Mouse (Mus musculus): ENCODE measurements at regions not wholly inside any gene's neighbourhood (a gene's known extent, or its start where the extent isn't known, plus 50 kb on each side); places are given as distances from the start of the nearest gene placed in this dataset.

DNA sequence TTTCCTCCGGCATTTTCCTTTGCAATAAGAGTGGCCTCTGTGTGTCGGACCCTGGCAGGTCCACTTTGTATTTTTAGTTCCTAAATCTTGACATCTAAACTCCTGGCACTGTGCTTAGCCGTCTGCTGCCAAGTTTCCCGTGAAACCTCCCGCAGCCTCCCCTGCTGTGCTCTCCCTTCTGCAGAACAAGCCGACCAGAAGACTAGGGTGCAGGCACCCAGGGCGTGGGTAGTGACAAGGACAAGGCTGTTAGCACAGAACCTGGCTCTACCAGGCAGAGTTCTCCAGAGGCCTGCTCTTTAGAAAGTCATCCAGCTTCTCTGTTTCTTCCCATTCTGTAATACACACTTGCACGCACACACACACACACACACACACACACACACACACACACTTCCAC, 274.8 kb downstream of the Vrk1 start:
- Histone ChIP-seq H3K36me3 (replicated peaks) (no peaks in the 10 kb centered on the region), H3K27ac (no peak overlapping the region), H3K27me3 (no peaks in the 10 kb centered on the region), H3K4me2 (no peak overlapping the region), H3K9me3 (no peaks in the 10 kb centered on the region), H3K4me1 (no peaks in the 10 kb centered on the region), H3K4me3 (replicated peaks) (no peak overlapping the region), H3K9ac (no peak overlapping the region)
- ATAC-seq (ENCODE audit: low FRiP score): no peak
- 92% methylated on average over 8 of the region's 8 CpGs for WGBS

DNA sequence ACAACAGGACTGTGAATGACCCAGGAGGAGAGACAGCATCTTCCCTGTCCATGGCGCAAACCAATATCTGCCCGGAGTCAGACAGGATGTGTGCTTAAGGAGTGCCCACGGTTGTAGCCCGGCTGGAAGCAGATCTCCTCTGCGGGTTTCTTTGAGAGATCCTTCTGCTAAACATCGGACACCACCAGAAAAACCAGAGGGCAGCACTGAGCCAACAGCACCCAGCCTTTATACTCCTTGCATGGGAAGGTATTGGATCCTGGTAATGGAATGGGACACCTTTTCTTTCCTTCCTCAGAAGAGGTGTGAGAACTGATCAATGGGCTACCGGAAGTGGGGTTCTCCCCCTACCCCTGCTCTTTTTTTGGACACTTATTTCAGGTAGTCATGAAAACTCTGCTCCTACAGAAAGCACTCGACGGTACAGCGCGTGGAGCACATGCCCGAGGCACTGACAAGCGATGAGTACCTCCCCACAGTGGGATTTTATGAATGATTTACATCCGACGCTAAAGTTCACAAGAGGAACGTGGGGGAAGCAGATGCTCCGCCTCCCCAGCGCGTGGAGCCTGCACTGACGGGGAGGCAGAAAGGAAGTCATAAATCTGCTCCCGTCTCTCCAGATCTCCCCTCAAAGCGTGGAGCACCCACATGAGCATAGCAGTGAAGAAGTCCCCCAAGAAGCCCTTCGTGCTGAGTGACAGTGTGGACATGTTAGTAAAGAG, 278.9 kb downstream of the Vrk1 start:
- H3K36me3 ChIP-seq (replicated peaks): no peaks in the 10 kb centered on the region
- no peak for ATAC-seq (ENCODE audit: low FRiP score)
- H3K4me1 ChIP-seq: no peaks in the 10 kb centered on the region
- H3K9ac ChIP-seq: no peak overlapping the region
- H3K9me3 ChIP-seq: no peaks in the 10 kb centered on the region
- H3K4me2 ChIP-seq: no peak overlapping the region
- 0 out of 2 replicates have a peak, but pooled peaks cover 4% of the 10 kb centered on the region for H3K27me3 ChIP-seq
- WGBS: 82% methylated on average over 23 of the region's 23 CpGs
- H3K4me3 ChIP-seq (replicated peaks): no peak overlapping the region
- H3K27ac ChIP-seq: no peak overlapping the region

DNA sequence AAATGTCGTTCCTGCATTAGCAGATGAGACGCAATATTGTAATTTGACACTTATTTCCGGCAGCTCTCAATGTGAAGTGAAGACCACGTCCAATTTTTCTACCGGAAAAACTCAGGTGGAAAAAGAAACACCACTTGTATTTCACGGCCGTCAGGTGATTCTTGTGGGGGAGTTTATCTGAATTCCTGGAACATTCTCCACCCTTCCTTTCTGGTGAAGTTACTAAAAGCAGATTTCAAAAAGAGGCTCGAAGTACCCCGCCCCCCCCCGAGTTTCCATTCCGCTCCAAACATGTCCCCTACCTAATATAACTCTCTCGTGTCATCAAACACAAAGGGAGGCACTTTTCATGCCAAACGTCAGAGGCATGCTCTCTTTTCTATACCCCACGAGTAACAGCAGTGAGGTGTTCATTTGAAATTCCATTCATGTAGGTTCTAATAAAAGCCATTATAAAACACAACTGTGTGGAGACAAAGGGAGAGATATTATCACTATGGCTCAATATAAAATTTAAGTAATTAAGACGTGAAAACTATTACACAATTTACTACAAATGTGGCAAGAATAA, 281.5 kb downstream of the Vrk1 start:
- no peak overlapping the region for H3K27ac ChIP-seq
- no peaks in the 10 kb centered on the region for H3K4me1 ChIP-seq
- WGBS: 68% methylated on average over 15 of the region's 15 CpGs
- no peaks in the 10 kb centered on the region for H3K9me3 ChIP-seq
- no peaks in the 10 kb centered on the region for H3K36me3 ChIP-seq (replicated peaks)
- ATAC-seq (ENCODE audit: low FRiP score): no peak
- H3K4me2 ChIP-seq: no peak overlapping the region
- no peak overlapping the region for H3K4me3 ChIP-seq (replicated peaks)
- H3K9ac ChIP-seq: no peak overlapping the region
- H3K27me3 ChIP-seq: 0 out of 2 replicates have a peak, but pooled peaks cover 4% of the 10 kb centered on the region

DNA sequence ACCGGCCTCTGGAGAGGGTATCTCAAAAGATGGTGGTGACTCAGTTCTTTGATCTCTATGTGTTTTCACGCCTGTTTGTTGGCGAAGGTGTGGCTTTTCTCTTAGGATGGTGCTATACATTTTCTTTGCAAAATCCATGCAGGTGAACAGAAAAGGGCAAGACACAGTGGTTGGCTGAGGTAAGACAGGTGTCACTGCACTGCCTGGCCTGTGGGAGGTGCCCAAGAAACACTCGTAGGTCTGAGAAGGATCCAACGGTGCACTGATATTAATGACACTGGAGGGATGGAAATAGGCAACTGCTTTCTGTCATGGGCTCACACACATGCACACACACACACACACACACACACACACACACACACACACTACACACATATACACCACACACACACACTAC, 283.1 kb downstream of the Vrk1 start:
- no peak for ATAC-seq (ENCODE audit: low FRiP score)
- H3K4me2 ChIP-seq: no peak overlapping the region

DNA sequence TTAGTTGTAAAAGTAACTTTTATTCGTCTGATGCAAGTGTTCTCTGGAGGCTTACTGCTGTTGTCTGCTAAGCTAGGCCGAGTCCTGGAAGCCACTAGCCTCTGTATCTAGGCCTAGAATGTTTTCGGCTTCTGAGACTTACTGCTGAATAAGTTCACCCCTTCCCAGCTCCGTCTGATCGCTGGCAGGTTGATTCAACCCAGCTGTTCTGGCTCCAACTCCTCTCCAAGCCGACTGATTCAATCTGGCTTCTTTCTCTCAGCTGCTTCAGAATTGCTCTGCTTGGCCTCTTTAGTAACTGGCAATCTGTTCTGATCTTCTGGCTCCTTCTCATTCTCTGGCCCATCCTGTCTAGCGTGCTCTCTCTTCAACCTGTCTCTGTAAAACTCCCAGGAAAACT, 285.6 kb downstream of the Vrk1 start:
- Histone ChIP-seq H3K36me3 (replicated peaks) (no peaks in the 10 kb centered on the region), H3K4me2 (no peak overlapping the region), H3K4me1 (no peaks in the 10 kb centered on the region), H3K9ac (no peak overlapping the region), H3K27me3 (0 out of 2 replicates have a peak, but pooled peaks cover 2% of the 10 kb centered on the region), H3K27ac (no peak overlapping the region), H3K9me3 (no peaks in the 10 kb centered on the region), H3K4me3 (replicated peaks) (no peak overlapping the region)
- 77% methylated on average over 7 of the region's 7 CpGs for WGBS
- ATAC-seq (ENCODE audit: low FRiP score): no peak

More for the DNA sequence above, 283.1 kb downstream of the Vrk1 start:
- no peak overlapping the region for H3K27ac ChIP-seq
- WGBS: 68% methylated on average over 5 of the region's 5 CpGs
- H3K9me3 ChIP-seq: no peaks in the 10 kb centered on the region
- H3K27me3 ChIP-seq: 0 out of 2 replicates have a peak, but pooled peaks cover 4% of the 10 kb centered on the region
- H3K9ac ChIP-seq: no peak overlapping the region
- H3K4me3 ChIP-seq (replicated peaks): no peak overlapping the region
- no peaks in the 10 kb centered on the region for H3K36me3 ChIP-seq (replicated peaks)
- no peaks in the 10 kb centered on the region for H3K4me1 ChIP-seq

DNA sequence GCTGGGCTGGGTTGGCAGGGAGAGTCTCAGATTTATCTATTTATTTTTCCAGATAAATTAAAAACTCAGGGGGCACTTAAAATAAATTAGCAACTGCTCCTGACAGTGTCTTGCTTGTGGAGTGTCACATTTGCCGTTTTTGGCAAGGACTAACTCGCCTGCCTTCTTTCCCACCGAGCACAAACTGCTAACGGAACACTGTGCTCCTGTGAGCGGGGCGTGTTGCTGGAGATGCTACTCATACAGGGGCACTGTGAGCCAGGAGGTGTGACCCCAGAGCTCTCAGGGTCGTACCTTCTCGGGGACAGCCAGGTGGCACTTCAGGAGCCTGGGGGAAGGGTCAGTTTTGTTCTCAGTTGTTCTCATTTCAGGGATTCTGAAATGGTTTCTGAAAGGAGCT, 292.6 kb downstream of the Vrk1 start:
- no peak overlapping the region for H3K4me2 ChIP-seq
- no peak overlapping the region for H3K27ac ChIP-seq
- no peaks in the 10 kb centered on the region for H3K9me3 ChIP-seq
- 74% methylated on average over 8 of the region's 8 CpGs for WGBS
- H3K36me3 ChIP-seq (replicated peaks): no peaks in the 10 kb centered on the region
- H3K4me3 ChIP-seq (replicated peaks): no peak overlapping the region
- no peaks in the 10 kb centered on the region for H3K4me1 ChIP-seq
- H3K27me3 ChIP-seq: peaks cover 12% of the 10 kb centered on the region
- ATAC-seq (ENCODE audit: low FRiP score): no peak
- no peak overlapping the region for H3K9ac ChIP-seq

DNA sequence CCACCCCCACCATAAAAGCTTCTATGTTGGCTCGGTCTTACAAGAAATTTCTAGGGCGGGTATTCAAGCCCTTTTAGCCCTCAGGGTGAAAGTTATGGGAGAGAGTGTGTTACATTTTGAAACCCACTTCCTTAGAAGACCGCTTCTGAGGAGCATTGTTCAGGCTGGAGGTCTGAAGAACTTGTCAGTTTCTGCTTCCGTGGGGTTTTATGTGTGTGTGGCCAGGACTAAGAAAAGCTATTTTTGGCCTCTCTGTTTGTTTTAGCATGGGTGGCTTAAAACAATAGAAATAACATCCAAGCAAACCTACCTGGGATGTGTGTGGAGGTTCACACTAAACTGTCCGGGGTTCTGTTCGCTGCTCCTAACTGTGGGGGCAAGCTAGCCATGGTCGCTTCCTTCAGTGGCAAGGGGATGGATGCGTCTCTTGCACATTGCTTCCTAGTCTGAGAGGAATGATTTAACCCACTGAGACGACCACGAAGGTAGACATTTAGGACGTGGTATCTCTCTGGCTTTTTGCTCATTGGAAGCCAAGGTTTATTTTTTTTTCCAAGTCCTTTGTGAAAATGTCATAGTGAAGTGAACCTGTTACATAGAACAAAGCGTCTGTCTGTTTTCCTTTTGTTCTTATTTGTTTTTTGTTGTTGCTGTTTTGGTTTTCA, 298.4 kb downstream of the Vrk1 start:
- Histone ChIP-seq H3K27ac (no peak overlapping the region), H3K9me3 (no peaks in the 10 kb centered on the region), H3K36me3 (replicated peaks) (no peaks in the 10 kb centered on the region), H3K4me3 (replicated peaks) (no peak overlapping the region), H3K27me3 (peaks cover 43% of the 10 kb centered on the region), H3K4me2 (no peak overlapping the region), H3K4me1 (peaks cover 21% of the 10 kb centered on the region), H3K9ac (no peak overlapping the region)
- no peak for ATAC-seq (ENCODE audit: low FRiP score)
- 78% methylated on average over 12 of the region's 12 CpGs for WGBS

DNA sequence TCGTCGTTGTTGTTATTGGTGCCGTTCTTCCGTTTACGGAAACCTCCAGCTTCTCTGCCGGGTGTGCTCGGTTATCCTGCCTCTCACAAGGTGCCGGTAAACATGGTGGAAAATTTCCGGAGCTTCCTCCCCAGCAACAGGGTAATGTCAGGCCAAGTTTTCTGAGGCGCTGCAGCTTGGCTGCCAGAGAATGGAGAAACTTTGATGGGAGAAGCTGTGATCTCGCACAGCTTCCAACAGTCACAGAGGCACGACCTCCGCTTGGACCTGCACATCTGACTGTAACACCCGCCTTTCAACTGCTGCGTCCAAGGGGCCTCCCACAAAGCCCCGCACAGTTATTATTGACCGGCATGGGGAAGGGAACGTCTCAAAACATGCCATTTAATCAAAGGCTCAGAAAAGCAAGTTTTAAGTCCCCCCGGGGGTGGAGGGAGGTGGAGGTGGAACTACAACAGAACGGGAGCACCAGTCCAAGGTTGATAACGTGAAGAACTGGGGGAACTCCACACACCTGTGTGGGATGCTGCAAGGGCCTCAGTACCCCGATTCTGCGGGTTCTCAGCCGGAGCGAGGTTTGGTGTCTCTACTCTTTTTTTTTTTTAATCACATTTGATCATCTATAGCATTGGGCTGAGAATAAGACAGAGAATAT, 299.1 kb downstream of the Vrk1 start:
- H3K4me2 ChIP-seq: no peak overlapping the region
- WGBS: 75% methylated on average over 25 of the region's 25 CpGs
- ATAC-seq (ENCODE audit: low FRiP score): no peak
- H3K4me3 ChIP-seq (replicated peaks): no peak overlapping the region
- no peaks in the 10 kb centered on the region for H3K9me3 ChIP-seq
- H3K27me3 ChIP-seq: peaks cover 43% of the 10 kb centered on the region
- H3K9ac ChIP-seq: no peak overlapping the region
- no peak overlapping the region for H3K27ac ChIP-seq
- H3K36me3 ChIP-seq (replicated peaks): no peaks in the 10 kb centered on the region
- H3K4me1 ChIP-seq: peaks cover 21% of the 10 kb centered on the region

DNA sequence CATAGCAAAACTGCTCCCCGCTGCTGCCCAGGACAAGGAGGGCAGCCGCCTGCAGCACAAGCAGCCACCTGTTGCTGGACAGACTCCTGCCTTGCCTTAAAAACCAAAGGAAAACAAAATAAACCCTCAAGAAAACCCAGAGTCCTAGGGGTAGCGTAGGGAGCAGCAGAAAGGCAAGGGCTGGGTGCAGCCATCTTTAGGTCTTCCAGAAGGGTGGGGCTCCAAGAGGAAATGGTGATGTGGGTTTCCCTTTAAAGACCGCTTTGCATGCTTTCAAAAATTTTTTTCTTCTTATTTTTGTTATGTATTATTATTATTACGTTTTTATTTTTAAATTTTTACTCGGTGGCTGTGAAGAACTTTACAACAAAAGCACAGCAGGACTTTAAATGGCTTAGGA, 300.1 kb downstream of the Vrk1 start:
- no peaks in the 10 kb centered on the region for H3K9me3 ChIP-seq
- peaks cover 26% of the 10 kb centered on the region for H3K4me1 ChIP-seq
- H3K27me3 ChIP-seq: peaks cover 43% of the 10 kb centered on the region
- H3K4me3 ChIP-seq (replicated peaks): no peak overlapping the region; the same call in 1 of the 2 replicates
- WGBS: 32% methylated on average over 6 of the region's 6 CpGs
- H3K36me3 ChIP-seq (replicated peaks): no peaks in the 10 kb centered on the region
- peak overlapping the region; percentile 78 for H3K4me2 ChIP-seq
- no peak overlapping the region for H3K9ac ChIP-seq
- H3K27ac ChIP-seq: no peak overlapping the region
- ATAC-seq (ENCODE audit: low FRiP score): no peak

DNA sequence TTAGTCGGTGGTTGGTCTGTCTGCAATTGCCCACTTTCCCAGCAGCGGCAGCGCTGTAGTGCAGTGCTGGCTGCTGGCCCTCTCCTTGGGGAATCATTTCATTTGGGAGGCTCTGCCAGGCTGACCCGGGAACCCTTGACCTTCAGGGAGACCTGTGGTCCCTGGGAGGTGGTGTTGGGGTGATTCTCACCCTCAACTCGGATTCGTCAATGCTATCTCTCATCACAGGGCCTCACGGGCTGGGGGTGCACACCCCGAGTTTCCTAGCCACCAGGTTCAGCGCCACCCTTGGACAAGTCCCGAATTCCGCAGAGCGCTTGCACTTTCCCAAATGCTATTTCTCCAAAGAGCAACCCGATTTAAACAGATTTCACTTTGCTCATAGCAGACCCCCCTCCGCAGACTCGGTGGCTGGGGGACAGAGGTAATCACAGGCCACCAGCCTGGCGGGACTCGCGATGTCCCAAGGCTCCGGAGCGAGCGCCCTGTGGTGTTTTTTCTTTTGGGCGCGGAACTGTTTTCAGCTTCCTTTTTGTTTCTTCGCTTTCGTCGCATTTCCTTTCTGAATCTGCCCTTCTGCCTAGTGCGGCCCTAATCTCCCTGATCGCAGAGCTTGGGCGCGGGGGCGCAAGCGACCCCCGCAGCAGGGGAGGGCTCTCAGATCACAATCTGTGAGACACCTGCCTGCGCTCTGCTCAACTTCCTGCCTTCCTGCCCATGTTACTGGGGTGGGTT, 300.7 kb downstream of the Vrk1 start:
- ATAC-seq (ENCODE audit: low FRiP score): 0 out of 2 replicates have a peak, but pooled peaks have one; percentile 51
- Histone ChIP-seq H3K36me3 (replicated peaks) (no peaks in the 10 kb centered on the region), H3K9me3 (no peaks in the 10 kb centered on the region), H3K27me3 (peaks cover 43% of the 10 kb centered on the region), H3K27ac (no peak overlapping the region), H3K4me2 (peak overlapping the region; percentile 78), H3K4me1 (peaks cover 29% of the 10 kb centered on the region), H3K4me3 (replicated peaks) (peak overlapping the region; percentile 40), H3K9ac (peak overlapping the region; percentile 56)
- WGBS: 2% methylated on average over 34 of the region's 34 CpGs

DNA sequence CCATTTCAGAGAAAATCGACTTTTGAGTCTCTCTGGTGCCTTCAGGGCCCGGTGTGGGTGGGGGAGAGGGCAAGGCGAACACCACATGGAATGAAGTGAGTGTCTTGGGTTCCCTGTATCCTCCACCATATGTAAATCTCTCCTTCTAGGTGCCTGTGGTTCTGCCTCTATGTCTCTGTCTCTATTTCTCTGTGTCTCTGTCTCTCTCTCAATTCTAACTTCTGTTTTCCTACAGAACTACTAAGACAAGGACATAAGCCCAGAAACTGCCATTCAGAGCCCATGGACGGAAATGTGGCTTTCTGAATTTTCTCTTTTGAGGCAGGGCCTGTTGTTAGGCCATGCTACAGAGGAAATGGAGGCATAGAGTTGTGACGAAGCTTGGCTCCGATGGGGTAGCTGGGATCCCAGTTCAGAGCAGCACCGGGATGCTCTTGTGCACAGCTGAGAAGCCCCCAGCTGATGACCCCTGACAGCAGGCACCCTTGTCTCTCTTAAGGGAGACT, 301.3 kb downstream of the Vrk1 start:
- Histone ChIP-seq H3K4me2 (peak overlapping the region; percentile 78), H3K4me1 (peaks cover 29% of the 10 kb centered on the region), H3K9ac (peak overlapping the region; percentile 56; the same call in 1 of the 2 replicates), H3K4me3 (replicated peaks) (peak overlapping the region; percentile 40), H3K36me3 (replicated peaks) (no peaks in the 10 kb centered on the region), H3K9me3 (no peaks in the 10 kb centered on the region), H3K27me3 (peaks cover 43% of the 10 kb centered on the region), H3K27ac (no peak overlapping the region)
- no peak for ATAC-seq (ENCODE audit: low FRiP score)
- WGBS: 46% methylated on average over 7 of the region's 7 CpGs

All from forebrain, embryonic 12.5 days (tissue).